In the genomic region with DNA sequence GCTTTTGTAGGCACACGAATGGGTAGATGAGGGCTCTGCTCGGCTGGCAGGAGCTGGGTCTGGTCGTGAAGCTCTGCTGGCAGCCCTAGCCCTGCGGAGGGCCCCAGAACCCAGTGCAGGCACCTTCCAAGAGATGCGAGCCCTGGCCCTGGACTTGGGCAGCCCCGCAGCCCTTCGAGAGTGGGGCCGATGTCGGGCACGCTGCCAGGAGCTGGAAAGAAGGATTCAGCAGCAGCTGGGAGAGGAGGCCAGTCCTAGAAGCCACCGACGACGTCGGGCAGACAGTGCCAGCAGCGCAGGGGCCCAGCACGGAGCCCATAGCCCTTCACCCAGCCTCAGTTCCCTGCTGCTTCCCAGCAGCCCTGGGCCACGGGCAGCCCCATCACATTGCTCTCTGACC, we compare ENCODE assay signal across 13 mouse cellular contexts. TPM values are rescaled to one million over a fixed set of nuclear protein-coding genes. Genes with fewer than 3 reads are reported as not detected.
DNase-seq lines count a peak whose midpoint lies in the region; ATAC-seq lines count a peak whose summit lies in the region.
"Had no signal": no experiment of that assay in that cellular context is flagged by ENCODE, and none has a peak within 500 bp of the region (broad histone marks: within the 10 kb centered on the region; RNA-seq: fewer than 3 reads in every experiment).

No protein-coding gene starts in this region.

- no peak overlapping the region for H3K4me2 ChIP-seq in heart, embryonic 11.5 days
- no peak overlapping the region for H3K4me2 ChIP-seq in forebrain, embryonic 14.5 days (ENCODE audit: low read length)
- H3K4me2 ChIP-seq in stomach, embryonic 15.5 days: no peak overlapping the region

- 57% methylated on average over 17 of the region's 17 CpGs for WGBS in heart, embryonic 11.5 days (ENCODE audit: insufficient replicate concordance)
- 41% methylated on average over 17 of the region's 17 CpGs for WGBS in forebrain, embryonic 14.5 days
- WGBS in stomach, embryonic 15.5 days: 64% methylated on average over 17 of the region's 17 CpGs

- peak; percentile 46 for DNase-seq in heart, postnatal 4 days
- peak; percentile 59 to 68 for DNase-seq in right cerebral cortex, postnatal 10 days (ENCODE audit: low spot score in 2 of 2)
- DNase-seq in right cerebral cortex, adult 18-20 months: no peak
- DNase-seq in forebrain, embryonic 14.5 days (ENCODE audit: low spot score): no peak
- DNase-seq in Muller cell, postnatal 12 days (ENCODE audit: inconsistent ontology term): no peak
- DNase-seq: kidney, adult 9 months had no signal

- no peak for ATAC-seq in heart, embryonic 11.5 days (replicated peaks; ENCODE audit: insufficient number of reproducible peaks, low FRiP score, low TSS enrichment)
- peak; percentile 56 for ATAC-seq in forebrain, embryonic 14.5 days
- ATAC-seq in stomach, embryonic 15.5 days (ENCODE audit: insufficient read depth, low FRiP score, low read depth): 0 out of 2 replicates have a peak, but pooled peaks have one; percentile 17

- no peaks in the 10 kb centered on the region for H3K27me3 ChIP-seq in heart, embryonic 11.5 days (ENCODE audit: control insufficient read depth, insufficient read depth, low read length)
- H3K27me3 ChIP-seq in forebrain, embryonic 14.5 days (replicated peaks; ENCODE audit: control insufficient read depth, insufficient read depth, low read length): no peaks in the 10 kb centered on the region
- H3K27me3 ChIP-seq in stomach, embryonic 15.5 days (replicated peaks): no peaks in the 10 kb centered on the region

- H3K36me3 ChIP-seq in heart, embryonic 11.5 days (ENCODE audit: control insufficient read depth, insufficient read depth, low read length): peaks cover 56% of the 10 kb centered on the region
- H3K36me3 ChIP-seq in forebrain, embryonic 14.5 days (ENCODE audit: control insufficient read depth, insufficient read depth, low read length): peaks cover 88% of the 10 kb centered on the region
- H3K36me3 ChIP-seq in stomach, embryonic 15.5 days: peaks cover 55% of the 10 kb centered on the region

- no peak overlapping the region for H3K4me3 ChIP-seq in heart, embryonic 11.5 days (ENCODE audit: low read depth, low read length)
- H3K4me3 ChIP-seq in forebrain, embryonic 14.5 days (ENCODE audit: low read depth, low read length): no peak overlapping the region
- no peak overlapping the region for H3K4me3 ChIP-seq in stomach, embryonic 15.5 days (replicated peaks)
- H3K4me3 ChIP-seq: heart, embryonic 10.5 days; myocyte had no signal

- no peak overlapping the region for H3K27ac ChIP-seq in heart, embryonic 11.5 days (ENCODE audit: low read depth, low read length)
- peak overlapping the region; percentile 41; the same call in 1 of the 2 replicates for H3K27ac ChIP-seq in forebrain, embryonic 14.5 days (ENCODE audit: low read depth, low read length)
- no peak overlapping the region for H3K27ac ChIP-seq in stomach, embryonic 15.5 days
- H3K27ac ChIP-seq: heart, embryonic 10.5 days; liver, embryonic 14.5 days had no signal

- H3K9me3 ChIP-seq in heart, embryonic 11.5 days (replicated peaks; ENCODE audit: control insufficient read depth, low read length): no peaks in the 10 kb centered on the region
- no peaks in the 10 kb centered on the region for H3K9me3 ChIP-seq in forebrain, embryonic 14.5 days (replicated peaks; ENCODE audit: control insufficient read depth, low read length)
- no peaks in the 10 kb centered on the region for H3K9me3 ChIP-seq in stomach, embryonic 15.5 days
- H3K9me3 ChIP-seq: heart, embryonic 10.5 days had no signal

- H3K9ac ChIP-seq in heart, embryonic 11.5 days (ENCODE audit: low read depth, low read length): no peak overlapping the region
- no peak overlapping the region for H3K9ac ChIP-seq in forebrain, embryonic 14.5 days (ENCODE audit: low read length)
- no peak overlapping the region for H3K9ac ChIP-seq in stomach, embryonic 15.5 days
- H3K9ac ChIP-seq: liver, embryonic 14.5 days had no signal

- no peaks in the 10 kb centered on the region for H3K4me1 ChIP-seq in heart, embryonic 11.5 days (ENCODE audit: control insufficient read depth, insufficient read depth, low read length)
- no peaks in the 10 kb centered on the region for H3K4me1 ChIP-seq in forebrain, embryonic 14.5 days (ENCODE audit: control insufficient read depth, insufficient read depth, low read length)
- H3K4me1 ChIP-seq in stomach, embryonic 15.5 days: no peaks in the 10 kb centered on the region
- H3K4me1 ChIP-seq: heart, embryonic 10.5 days had no signal

RNA-seq across cellular contexts. Expression of gene Arhgef40, which starts 12.3 kb away (rescaled TPM):
- total RNA-seq in heart, postnatal 4 days (2021): 10 to 100 TPM; 64.6 to 65.6 TPM
- polyA plus RNA-seq in heart, embryonic 11.5 days (2014; fragmentation: Nextera tagmentation; extraction: Ambion mirVana): 57.5 and 58.3 TPM in 2 replicates
- 49.5 and 51.1 TPM in 2 replicates for polyA plus RNA-seq in forebrain, embryonic 14.5 days (2014; fragmentation: Nextera tagmentation; extraction: Ambion mirVana)
- 85.7 and 102 TPM in 2 replicates for polyA plus RNA-seq in stomach, embryonic 15.5 days (2015; fragmentation: Nextera tagmentation; extraction: Ambion mirVana)

RNA-seq across cellular contexts. Expression of gene Tmem253, which starts 18.6 kb away (rescaled TPM):
- 1 to 10 TPM; 1.4 to 1.8 TPM for total RNA-seq in heart, postnatal 4 days (2021)
- 0.48 and 1.0 TPM in 2 replicates for polyA plus RNA-seq in heart, embryonic 11.5 days (2014; fragmentation: Nextera tagmentation; extraction: Ambion mirVana)
- polyA plus RNA-seq in forebrain, embryonic 14.5 days (2014; fragmentation: Nextera tagmentation; extraction: Ambion mirVana): 0.46 and 0.56 TPM in 2 replicates
- 10.1 and 14.2 TPM in 2 replicates for polyA plus RNA-seq in stomach, embryonic 15.5 days (2015; fragmentation: Nextera tagmentation; extraction: Ambion mirVana)

RNA-seq across cellular contexts. Expression of gene Zfp219, which starts 23.7 kb away (rescaled TPM):
- 10 to 100 TPM; 37.5 to 42.0 TPM for total RNA-seq in heart, postnatal 4 days (2021)
- 22.0 and 22.8 TPM in 2 replicates for polyA plus RNA-seq in heart, embryonic 11.5 days (2014; fragmentation: Nextera tagmentation; extraction: Ambion mirVana)
- polyA plus RNA-seq in forebrain, embryonic 14.5 days (2014; fragmentation: Nextera tagmentation; extraction: Ambion mirVana): 41.0 and 42.0 TPM in 2 replicates
- 30.8 and 32.9 TPM in 2 replicates for polyA plus RNA-seq in stomach, embryonic 15.5 days (2015; fragmentation: Nextera tagmentation; extraction: Ambion mirVana)

RNA-seq across cellular contexts. Expression of gene Olfr221, which starts 45.4 kb away (rescaled TPM):
- total RNA-seq in heart, postnatal 4 days (2021): not detected
- polyA plus RNA-seq in heart, embryonic 11.5 days (2014; fragmentation: Nextera tagmentation; extraction: Ambion mirVana): not detected in 2 replicates
- not detected in 2 replicates for polyA plus RNA-seq in forebrain, embryonic 14.5 days (2014; fragmentation: Nextera tagmentation; extraction: Ambion mirVana)
- not detected in 2 replicates for polyA plus RNA-seq in stomach, embryonic 15.5 days (2015; fragmentation: Nextera tagmentation; extraction: Ambion mirVana)
- total RNA-seq: left cerebral cortex, adult 18-20 months had no signal
- polyA plus RNA-seq: heart, embryonic 10.5 days; liver, embryonic 14.5 days; myocyte; thymus, postnatal 0 days had no signal

Comparison
In these comparisons a context has a peak if more than half of its experiments do, and no peak if none do; other contexts are left out.
1. DNase-seq: peak in heart, postnatal 4 days (single experiment) and right cerebral cortex, postnatal 10 days (2 of 2); none in right cerebral cortex, adult 18-20 months (single experiment), forebrain, embryonic 14.5 days (single experiment) and Muller cell, postnatal 12 days (single experiment).